Mouse (Mus musculus) CH12.LX (cell line): Measurements from ENCODE around the gene Fau.

Experiments
- BHLHE40 ChIP-seq: IDR thresholded peaks from 2 replicates; pipeline ENCODE4 v1.6.1; 2011; ENCODE audit warnings: mild to moderate bottlenecking, low read depth, low read length, improper control_type of control experiment
- CHD2 ChIP-seq: IDR thresholded peaks from 2 replicates; pipeline ENCODE4 v1.6.1; 2011; ENCODE audit warnings: low read length, improper control_type of control experiment
- CTCF ChIP-seq, 2 experiments: IDR thresholded peaks in 1 of 2; conservative IDR thresholded peaks in 1 of 2; 2 replicates each; pipeline ENCODE4 v1.5.1; 2011 to 2012; ENCODE audit warnings: low read depth in 2 of 2, low read length in 2 of 2, improper control_type of control experiment in 1 of 2, inconsistent platforms in 1 of 2, mild to moderate bottlenecking in 1 of 2, moderate library complexity in 1 of 2
- EP300 ChIP-seq: IDR thresholded peaks from 2 replicates; pipeline ENCODE4 v1.6.1; 2011; ENCODE audit warnings: low read length, improper control_type of control experiment
- POLR2A ChIP-seq: IDR thresholded peaks from 2 replicates; pipeline ENCODE4 v1.6.1; 2011; ENCODE audit warnings: low read depth, mild to moderate bottlenecking, improper control_type of control experiment, low read length
- POLR2AphosphoS2 ChIP-seq: IDR thresholded peaks from 2 replicates; pipeline ENCODE4 v1.6.1; 2011; ENCODE audit warnings: low read depth, low read length, improper control_type of control experiment
- SIN3A ChIP-seq: IDR thresholded peaks from 2 replicates; pipeline ENCODE4 v1.6.1; 2012; ENCODE audit warnings: low read length, improper control_type of control experiment, inconsistent platforms

GRCm38 (mm10) chr19:6020276-6020675 is 37.4 kb upstream of the Fau start:
- TF ChIP-seq CTCF (conservative IDR thresholded peaks at IDR 0.05 in 1 of 2, IDR thresholded peaks at IDR 0.05 in 1 of 2; ENCODE audit: low read depth in 2 of 2, low read length in 2 of 2), result peak in 1 of 2 experiments; percentile 39; a peak in 2 of 4 replicates
- TF ChIP-seq POLR2AphosphoS2, result no peak
- TF ChIP-seq CHD2, result no peak
- no peak for TF ChIP-seq POLR2A
- TF ChIP-seq EP300, result no peak
- TF ChIP-seq BHLHE40, result no peak
- TF ChIP-seq SIN3A, result no peak
